Mouse (Mus musculus): ENCODE measurements around the gene LTO1. TPM values are rescaled to one million over a fixed set of nuclear protein-coding genes. Genes with fewer than 3 reads are reported as not detected.

Gene LTO1
- polyA plus RNA-seq, 1 experiment from 2014 or later: 23.7 TPM

GRCm38 (mm10) chr7:144934901-144935300, 20.0 kb downstream of the LTO1 start:
- H3K9me3 ChIP-seq (replicated peaks; ENCODE audit: control insufficient read depth, low read length): no peaks in the 10 kb centered on the region
- no peak overlapping the region for H3K4me3 ChIP-seq (ENCODE audit: low read length)
- peaks cover 6% of the 10 kb centered on the region; the same call in 1 of the 2 replicates for H3K4me1 ChIP-seq (ENCODE audit: control insufficient read depth, insufficient read depth, low read length)
- no peak overlapping the region for H3K4me2 ChIP-seq (ENCODE audit: low read depth, low read length)
- no peaks in the 10 kb centered on the region for H3K27me3 ChIP-seq (ENCODE audit: control insufficient read depth, insufficient read depth, low read length)
- WGBS: 73% methylated on average over 5 of the region's 5 CpGs
- no peak overlapping the region for H3K9ac ChIP-seq (ENCODE audit: low read length)
- no peak overlapping the region for H3K27ac ChIP-seq (ENCODE audit: low read length)
- ATAC-seq (replicated peaks; ENCODE audit: extremely low read depth, insufficient read depth, low FRiP score): no peak
- peaks cover 24% of the 10 kb centered on the region for H3K36me3 ChIP-seq (ENCODE audit: control insufficient read depth, insufficient read depth)

GRCm38 (mm10) chr7:144935563-144935962, 20.7 kb downstream of the LTO1 start:
- H3K27ac ChIP-seq (ENCODE audit: low read length): no peak overlapping the region
- peaks cover 11% of the 10 kb centered on the region for H3K4me1 ChIP-seq (ENCODE audit: control insufficient read depth, insufficient read depth, low read length)
- peaks cover 24% of the 10 kb centered on the region for H3K36me3 ChIP-seq (ENCODE audit: control insufficient read depth, insufficient read depth)
- H3K4me3 ChIP-seq (ENCODE audit: low read length): no peak overlapping the region
- H3K9me3 ChIP-seq (replicated peaks; ENCODE audit: control insufficient read depth, low read length): no peaks in the 10 kb centered on the region
- H3K27me3 ChIP-seq (ENCODE audit: control insufficient read depth, insufficient read depth, low read length): no peaks in the 10 kb centered on the region
- H3K4me2 ChIP-seq (ENCODE audit: low read depth, low read length): no peak overlapping the region
- 53% methylated on average over 5 of the region's 5 CpGs for WGBS
- no peak overlapping the region for H3K9ac ChIP-seq (ENCODE audit: low read length)
- no peak for ATAC-seq (replicated peaks; ENCODE audit: extremely low read depth, insufficient read depth, low FRiP score)

GRCm38 (mm10) chr7:144936311-144936880, 21.5 kb downstream of the LTO1 start:
- Histone ChIP-seq H3K36me3 (ENCODE audit: control insufficient read depth, insufficient read depth) (peaks cover 24% of the 10 kb centered on the region), H3K9ac (ENCODE audit: low read length) (no peak overlapping the region)
- WGBS: 87% methylated on average over 4 of the region's 4 CpGs

GRCm38 (mm10) chr7:144937490-144937889, 22.6 kb downstream of the LTO1 start:
- Histone ChIP-seq H3K4me3 (ENCODE audit: low read length) (peak overlapping the region; percentile 64), H3K27ac (ENCODE audit: low read length) (peak overlapping the region; percentile 56), H3K9ac (ENCODE audit: low read length) (peak overlapping the region; percentile 86), H3K4me1 (ENCODE audit: control insufficient read depth, insufficient read depth, low read length) (peaks cover 25% of the 10 kb centered on the region), H3K9me3 (replicated peaks; ENCODE audit: control insufficient read depth, low read length) (no peaks in the 10 kb centered on the region), H3K4me2 (ENCODE audit: low read depth, low read length) (peak overlapping the region; percentile 96), H3K27me3 (ENCODE audit: control insufficient read depth, insufficient read depth, low read length) (no peaks in the 10 kb centered on the region), H3K36me3 (ENCODE audit: control insufficient read depth, insufficient read depth) (peaks cover 24% of the 10 kb centered on the region)
- ATAC-seq (replicated peaks; ENCODE audit: extremely low read depth, insufficient read depth, low FRiP score): peak; percentile 8; the same call in 1 of the 2 replicates
- WGBS: 2% methylated on average over 20 of the region's 20 CpGs

More at GRCm38 (mm10) chr7:144936311-144936880, 21.5 kb downstream of the LTO1 start:
- Histone ChIP-seq H3K4me2 (ENCODE audit: low read depth, low read length) (no peak overlapping the region), H3K4me3 (ENCODE audit: low read length) (no peak overlapping the region), H3K27ac (ENCODE audit: low read length) (no peak overlapping the region), H3K4me1 (ENCODE audit: control insufficient read depth, insufficient read depth, low read length) (peaks cover 17% of the 10 kb centered on the region), H3K27me3 (ENCODE audit: control insufficient read depth, insufficient read depth, low read length) (no peaks in the 10 kb centered on the region), H3K9me3 (replicated peaks; ENCODE audit: control insufficient read depth, low read length) (no peaks in the 10 kb centered on the region)
- ATAC-seq (replicated peaks; ENCODE audit: extremely low read depth, insufficient read depth, low FRiP score): no peak

GRCm38 (mm10) chr7:144937899-144938517, 23.1 kb downstream of the LTO1 start:
- peak overlapping the region; percentile 64 for H3K4me3 ChIP-seq (ENCODE audit: low read length)
- peaks cover 3% of the 10 kb centered on the region; the same call in 1 of the 2 replicates for H3K27me3 ChIP-seq (ENCODE audit: control insufficient read depth, insufficient read depth, low read length)
- H3K36me3 ChIP-seq (ENCODE audit: control insufficient read depth, insufficient read depth): peaks cover 24% of the 10 kb centered on the region
- H3K4me1 ChIP-seq (ENCODE audit: control insufficient read depth, insufficient read depth, low read length): peaks cover 30% of the 10 kb centered on the region
- H3K9me3 ChIP-seq (replicated peaks; ENCODE audit: control insufficient read depth, low read length): no peaks in the 10 kb centered on the region
- ATAC-seq (replicated peaks; ENCODE audit: extremely low read depth, insufficient read depth, low FRiP score): no peak
- H3K9ac ChIP-seq (ENCODE audit: low read length): peak overlapping the region; percentile 86
- H3K27ac ChIP-seq (ENCODE audit: low read length): peak overlapping the region; percentile 56
- H3K4me2 ChIP-seq (ENCODE audit: low read depth, low read length): peak overlapping the region; percentile 96
- under 1% methylated on average over 39 of the region's 39 CpGs for WGBS

GRCm38 (mm10) chr7:144938661-144939343, 23.9 kb downstream of the LTO1 start:
- H3K27me3 ChIP-seq (ENCODE audit: control insufficient read depth, insufficient read depth, low read length): peaks cover 3% of the 10 kb centered on the region; the same call in 1 of the 2 replicates
- no peak for ATAC-seq (replicated peaks; ENCODE audit: extremely low read depth, insufficient read depth, low FRiP score)
- H3K4me2 ChIP-seq (ENCODE audit: low read depth, low read length): peak overlapping the region; percentile 96
- WGBS: under 1% methylated on average over 32 of the region's 32 CpGs
- H3K9me3 ChIP-seq (replicated peaks; ENCODE audit: control insufficient read depth, low read length): no peaks in the 10 kb centered on the region
- peak overlapping the region; percentile 96 for H3K27ac ChIP-seq (ENCODE audit: low read length)
- peaks cover 34% of the 10 kb centered on the region for H3K4me1 ChIP-seq (ENCODE audit: control insufficient read depth, insufficient read depth, low read length)
- peaks cover 19% of the 10 kb centered on the region for H3K36me3 ChIP-seq (ENCODE audit: control insufficient read depth, insufficient read depth)
- H3K9ac ChIP-seq (ENCODE audit: low read length): peak overlapping the region; percentile 86
- H3K4me3 ChIP-seq (ENCODE audit: low read length): peak overlapping the region; percentile 64

- Histone ChIP-seq H3K4me3 (ENCODE audit: low read length) (peak within 1 kb of the TSS; percentile 64), H3K9me3 (replicated peaks; ENCODE audit: control insufficient read depth, low read length) (no peaks in the 10 kb centered on the region), H3K36me3 (ENCODE audit: control insufficient read depth, insufficient read depth) (peaks cover 14% of the 10 kb centered on the region), H3K27ac (ENCODE audit: low read length) (peak within 1 kb of the TSS; percentile 96), H3K4me1 (ENCODE audit: control insufficient read depth, insufficient read depth, low read length) (peaks cover 34% of the 10 kb centered on the region), H3K9ac (ENCODE audit: low read length) (peak within 1 kb of the TSS; percentile 86), H3K27me3 (ENCODE audit: control insufficient read depth, insufficient read depth, low read length) (peaks cover 3% of the 10 kb centered on the region; the same call in 1 of the 2 replicates), H3K4me2 (ENCODE audit: low read depth, low read length) (peak within 1 kb of the TSS; percentile 96)
- under 1% methylated on average over 39 of the region's 45 CpGs for WGBS
- peak; percentile 50 for ATAC-seq (replicated peaks; ENCODE audit: extremely low read depth, insufficient read depth, low FRiP score)
These were observed 24.6 kb downstream of the LTO1 start, which contains the start of gene Ccnd1 for GRCm38 (mm10) chr7:144939344-144940002. Gene Ccnd1, minus strand, starts transcription at chr7:144939925.

- peak overlapping the region; percentile 86 for H3K9ac ChIP-seq (ENCODE audit: low read length)
- H3K4me3 ChIP-seq (ENCODE audit: low read length): peak overlapping the region; percentile 64
- no peaks in the 10 kb centered on the region for H3K9me3 ChIP-seq (replicated peaks; ENCODE audit: control insufficient read depth, low read length)
- peaks cover 3% of the 10 kb centered on the region; the same call in 1 of the 2 replicates for H3K27me3 ChIP-seq (ENCODE audit: control insufficient read depth, insufficient read depth, low read length)
- H3K4me2 ChIP-seq (ENCODE audit: low read depth, low read length): peak overlapping the region; percentile 96
- peaks cover 10% of the 10 kb centered on the region for H3K36me3 ChIP-seq (ENCODE audit: control insufficient read depth, insufficient read depth)
- H3K4me1 ChIP-seq (ENCODE audit: control insufficient read depth, insufficient read depth, low read length): peaks cover 34% of the 10 kb centered on the region
- peak overlapping the region; percentile 96 for H3K27ac ChIP-seq (ENCODE audit: low read length)
- WGBS: 2% methylated on average over 19 of the region's 22 CpGs
- peak; percentile 2; the same call in 1 of the 2 replicates for ATAC-seq (replicated peaks; ENCODE audit: extremely low read depth, insufficient read depth, low FRiP score)
These were observed 25.2 kb downstream of the LTO1 start for GRCm38 (mm10) chr7:144940003-144940571.

Data from heart, embryonic 16.5 days (tissue).